Mouse (Mus musculus): ENCODE data around the gene Paqr5. TPM values are rescaled to one million over a fixed set of nuclear protein-coding genes. Genes with fewer than 3 reads are reported as not detected.

Gene Paqr5
- polyA plus RNA-seq, 1 experiment from 2014 or later, result 11.3 TPM

- 52% methylated on average over 3 of the region's 3 CpGs for WGBS
- H3K36me3 ChIP-seq (ENCODE audit: control insufficient read depth, insufficient read depth, low read length), result no peaks in the 10 kb centered on the region
- no peaks in the 10 kb centered on the region for H3K9me3 ChIP-seq (ENCODE audit: control insufficient read depth, low read length)
- no peak overlapping the region for H3K4me3 ChIP-seq (ENCODE audit: low read length)
- H3K27ac ChIP-seq (ENCODE audit: low read length), result no peak overlapping the region
- no peak for ATAC-seq
- H3K27me3 ChIP-seq (replicated peaks; ENCODE audit: control insufficient read depth, insufficient read depth, low read length), result no peaks in the 10 kb centered on the region
- no peaks in the 10 kb centered on the region for H3K4me1 ChIP-seq (ENCODE audit: control insufficient read depth, insufficient read depth, low read length)
- no peak overlapping the region for H3K4me2 ChIP-seq (ENCODE audit: low read depth, low read length)
- no peak overlapping the region for H3K9ac ChIP-seq (ENCODE audit: low read depth, low read length)
These were observed 55.6 kb downstream of the Paqr5 start for GRCm38 (mm10) chr9:61971045-61971444.

GRCm38 (mm10) chr9:61967357-61967756 is 59.3 kb downstream of the Paqr5 start:
- Histone ChIP-seq H3K27me3 (replicated peaks; ENCODE audit: control insufficient read depth, insufficient read depth, low read length) (no peaks in the 10 kb centered on the region), H3K36me3 (ENCODE audit: control insufficient read depth, insufficient read depth, low read length) (no peaks in the 10 kb centered on the region), H3K9ac (ENCODE audit: low read depth, low read length) (no peak overlapping the region), H3K4me3 (ENCODE audit: low read length) (no peak overlapping the region), H3K4me2 (ENCODE audit: low read depth, low read length) (no peak overlapping the region), H3K27ac (ENCODE audit: low read length) (no peak overlapping the region), H3K4me1 (ENCODE audit: control insufficient read depth, insufficient read depth, low read length) (no peaks in the 10 kb centered on the region), H3K9me3 (ENCODE audit: control insufficient read depth, low read length) (no peaks in the 10 kb centered on the region)
- WGBS, result 68% methylated on average over 10 of the region's 10 CpGs
- ATAC-seq, result no peak

- 82% methylated on average over 7 of the region's 7 CpGs for WGBS
- Histone ChIP-seq H3K9ac (ENCODE audit: low read depth, low read length) (no peak overlapping the region), H3K9me3 (ENCODE audit: control insufficient read depth, low read length) (no peaks in the 10 kb centered on the region), H3K27ac (ENCODE audit: low read length) (no peak overlapping the region), H3K4me1 (ENCODE audit: control insufficient read depth, insufficient read depth, low read length) (peaks cover under 1% of the 10 kb centered on the region; the same call in 1 of the 2 replicates), H3K27me3 (replicated peaks; ENCODE audit: control insufficient read depth, insufficient read depth, low read length) (no peaks in the 10 kb centered on the region), H3K36me3 (ENCODE audit: control insufficient read depth, insufficient read depth, low read length) (no peaks in the 10 kb centered on the region), H3K4me2 (ENCODE audit: low read depth, low read length) (no peak overlapping the region), H3K4me3 (ENCODE audit: low read length) (no peak overlapping the region)
- ATAC-seq, result peak; percentile 31; the same call in 1 of the 2 replicates
These were observed 60.7 kb downstream of the Paqr5 start for GRCm38 (mm10) chr9:61965987-61966386.

GRCm38 (mm10) chr9:61965411-61965930 is 61.2 kb downstream of the Paqr5 start:
- no peaks in the 10 kb centered on the region for H3K9me3 ChIP-seq (ENCODE audit: control insufficient read depth, low read length)
- H3K27me3 ChIP-seq (replicated peaks; ENCODE audit: control insufficient read depth, insufficient read depth, low read length), result no peaks in the 10 kb centered on the region
- no peak overlapping the region for H3K27ac ChIP-seq (ENCODE audit: low read length)
- no peak overlapping the region for H3K9ac ChIP-seq (ENCODE audit: low read depth, low read length)
- ATAC-seq, result peak; percentile 39; the same call in 1 of the 2 replicates
- 46% methylated on average over 4 of the region's 4 CpGs for WGBS
- no peak overlapping the region for H3K4me2 ChIP-seq (ENCODE audit: low read depth, low read length)
- H3K4me1 ChIP-seq (ENCODE audit: control insufficient read depth, insufficient read depth, low read length), result peaks cover 5% of the 10 kb centered on the region
- no peaks in the 10 kb centered on the region for H3K36me3 ChIP-seq (ENCODE audit: control insufficient read depth, insufficient read depth, low read length)
- H3K4me3 ChIP-seq (ENCODE audit: low read length), result no peak overlapping the region

- Histone ChIP-seq H3K27me3 (replicated peaks; ENCODE audit: control insufficient read depth, insufficient read depth, low read length) (no peaks in the 10 kb centered on the region), H3K9ac (ENCODE audit: low read depth, low read length) (no peak overlapping the region)
- 76% methylated on average over 6 of the region's 6 CpGs for WGBS
These were observed 63.3 kb downstream of the Paqr5 start for GRCm38 (mm10) chr9:61963356-61963755.

GRCm38 (mm10) chr9:61961181-61961580 is 65.5 kb downstream of the Paqr5 start:
- Histone ChIP-seq H3K9me3 (ENCODE audit: control insufficient read depth, low read length) (no peaks in the 10 kb centered on the region), H3K27me3 (replicated peaks; ENCODE audit: control insufficient read depth, insufficient read depth, low read length) (no peaks in the 10 kb centered on the region), H3K9ac (ENCODE audit: low read depth, low read length) (no peak overlapping the region), H3K4me2 (ENCODE audit: low read depth, low read length) (no peak overlapping the region), H3K4me3 (ENCODE audit: low read length) (no peak overlapping the region), H3K27ac (ENCODE audit: low read length) (0 out of 2 replicates have a peak overlapping the region, but pooled peaks have one; percentile 81), H3K4me1 (ENCODE audit: control insufficient read depth, insufficient read depth, low read length) (peaks cover 12% of the 10 kb centered on the region), H3K36me3 (ENCODE audit: control insufficient read depth, insufficient read depth, low read length) (no peaks in the 10 kb centered on the region)
- no peak for ATAC-seq
- 83% methylated on average over 4 of the region's 4 CpGs for WGBS

More at GRCm38 (mm10) chr9:61963356-61963755, 63.3 kb downstream of the Paqr5 start:
- Histone ChIP-seq H3K4me3 (ENCODE audit: low read length) (no peak overlapping the region), H3K27ac (ENCODE audit: low read length) (no peak overlapping the region), H3K36me3 (ENCODE audit: control insufficient read depth, insufficient read depth, low read length) (no peaks in the 10 kb centered on the region), H3K4me2 (ENCODE audit: low read depth, low read length) (no peak overlapping the region), H3K4me1 (ENCODE audit: control insufficient read depth, insufficient read depth, low read length) (peaks cover 12% of the 10 kb centered on the region), H3K9me3 (ENCODE audit: control insufficient read depth, low read length) (no peaks in the 10 kb centered on the region)
- no peak for ATAC-seq

GRCm38 (mm10) chr9:61960753-61961152 is 65.9 kb downstream of the Paqr5 start:
- Histone ChIP-seq H3K4me3 (ENCODE audit: low read length) (no peak overlapping the region), H3K27ac (ENCODE audit: low read length) (peak overlapping the region; percentile 81), H3K27me3 (replicated peaks; ENCODE audit: control insufficient read depth, insufficient read depth, low read length) (no peaks in the 10 kb centered on the region), H3K9ac (ENCODE audit: low read depth, low read length) (no peak overlapping the region; the same call in 1 of the 2 replicates), H3K36me3 (ENCODE audit: control insufficient read depth, insufficient read depth, low read length) (no peaks in the 10 kb centered on the region), H3K4me2 (ENCODE audit: low read depth, low read length) (no peak overlapping the region), H3K4me1 (ENCODE audit: control insufficient read depth, insufficient read depth, low read length) (peaks cover 12% of the 10 kb centered on the region), H3K9me3 (ENCODE audit: control insufficient read depth, low read length) (no peaks in the 10 kb centered on the region)
- 45% methylated on average over 5 of the region's 5 CpGs for WGBS
- peak; percentile 25; the same call in 1 of the 2 replicates for ATAC-seq

GRCm38 (mm10) chr9:61959921-61960569 is 66.6 kb downstream of the Paqr5 start:
- Histone ChIP-seq H3K4me2 (ENCODE audit: low read depth, low read length) (no peak overlapping the region), H3K4me3 (ENCODE audit: low read length) (no peak overlapping the region), H3K36me3 (ENCODE audit: control insufficient read depth, insufficient read depth, low read length) (no peaks in the 10 kb centered on the region), H3K27me3 (replicated peaks; ENCODE audit: control insufficient read depth, insufficient read depth, low read length) (no peaks in the 10 kb centered on the region), H3K9me3 (ENCODE audit: control insufficient read depth, low read length) (no peaks in the 10 kb centered on the region), H3K4me1 (ENCODE audit: control insufficient read depth, insufficient read depth, low read length) (peaks cover 12% of the 10 kb centered on the region), H3K9ac (ENCODE audit: low read depth, low read length) (no peak overlapping the region), H3K27ac (ENCODE audit: low read length) (peak overlapping the region; percentile 81)
- WGBS, result 68% methylated on average over 1 of the region's 1 CpGs
- ATAC-seq, result peak; percentile 86

GRCm38 (mm10) chr9:61954707-61955106 is 71.9 kb downstream of the Paqr5 start:
- H3K36me3 ChIP-seq (ENCODE audit: control insufficient read depth, insufficient read depth, low read length), result no peaks in the 10 kb centered on the region
- peaks cover under 1% of the 10 kb centered on the region; the same call in 1 of the 2 replicates for H3K4me1 ChIP-seq (ENCODE audit: control insufficient read depth, insufficient read depth, low read length)
- H3K9me3 ChIP-seq (ENCODE audit: control insufficient read depth, low read length), result no peaks in the 10 kb centered on the region
- no peaks in the 10 kb centered on the region for H3K27me3 ChIP-seq (replicated peaks; ENCODE audit: control insufficient read depth, insufficient read depth, low read length)
- no peak overlapping the region for H3K4me2 ChIP-seq (ENCODE audit: low read depth, low read length)
- no peak overlapping the region for H3K27ac ChIP-seq (ENCODE audit: low read length)
- no peak for ATAC-seq
- no peak overlapping the region for H3K9ac ChIP-seq (ENCODE audit: low read depth, low read length)
- no peak overlapping the region for H3K4me3 ChIP-seq (ENCODE audit: low read length)

Measured in intestine, embryonic 16.5 days (tissue).